Mouse (Mus musculus) brain, embryonic 14.5 days (tissue): ENCODE measurements around the gene S100a13. TPM values are rescaled to one million over a fixed set of nuclear protein-coding genes. Genes with fewer than 3 reads are reported as not detected.
A peak's percentile ranks its signal among the peaks of the same experiment; 100 is the strongest.

Source experiments
- DNase-seq: peaks from one replicate; pipeline ENCODE4 v3.0.0-alpha.2; 2011; ENCODE audit warnings: low read depth
- CTCF ChIP-seq: fragments of 200-500 bp; IDR thresholded peaks from 2 replicates; pipeline ENCODE4 v1.5.1; 2012; ENCODE audit warnings: inconsistent platforms, mild to moderate bottlenecking, moderate library complexity, borderline replicate concordance; ENCODE audit not compliant: insufficient read depth, insufficient read length; ENCODE audit errors: extremely low read depth
- POLR2A ChIP-seq: fragments of 200-500 bp; IDR thresholded peaks from 2 replicates; pipeline ENCODE4 v1.6.1; 2012; ENCODE audit warnings: mild to moderate bottlenecking, inconsistent platforms, borderline replicate concordance; ENCODE audit not compliant: poor library complexity, insufficient read depth, insufficient read length, severe bottlenecking; ENCODE audit errors: extremely low read depth
- polyA plus RNA-seq: library from polyadenylated mRNA; depleted of rRNA; stranded (reverse); fragments of >200 nt; gene quantifications from 2 replicates; pipeline ENCODE4 v1.2.3, GENCODE M21; 2012; rRNA removed

The S100a13 gene
- polyA plus RNA-seq, 1 experiment, result 6.7 TPM

GRCm38 (mm10) chr3:90535446-90535845 is 21.2 kb downstream of the S100a13 start:
- no peak for TF ChIP-seq POLR2A
- no peak for TF ChIP-seq CTCF
- DNase-seq, result no peak

GRCm38 (mm10) chr3:90537141-90537904 is 23.1 kb downstream of the S100a13 start, which contains the start of gene S100a16:
Gene S100a16 (plus strand): TSS chr3:90537254.
- TF ChIP-seq POLR2A (no peak), CTCF (no peak)
- no peak for DNase-seq

GRCm38 (mm10) chr3:90537905-90538296 is 23.7 kb downstream of the S100a13 start:
- no peak for TF ChIP-seq POLR2A
- TF ChIP-seq CTCF, result no peak
- DNase-seq, result no peak

- peak; percentile 63 for DNase-seq
- no peak for TF ChIP-seq CTCF
- no peak for TF ChIP-seq POLR2A
These were observed 26.7 kb downstream of the S100a13 start for GRCm38 (mm10) chr3:90540904-90541303.

GRCm38 (mm10) chr3:90549676-90550420 is 35.6 kb downstream of the S100a13 start:
- no peak for DNase-seq
- TF ChIP-seq POLR2A (no peak), CTCF (no peak)

- no peak for DNase-seq
- TF ChIP-seq POLR2A, result no peak
- no peak for TF ChIP-seq CTCF
These were observed 36.2 kb downstream of the S100a13 start for GRCm38 (mm10) chr3:90550421-90550790.

- DNase-seq, result no peak
- TF ChIP-seq POLR2A (no peak), CTCF (no peak)
These were observed 38.0 kb downstream of the S100a13 start for GRCm38 (mm10) chr3:90552231-90552630.

GRCm38 (mm10) chr3:90555954-90556353 is 41.7 kb downstream of the S100a13 start:
- TF ChIP-seq CTCF (no peak), POLR2A (no peak)
- DNase-seq, result peak; percentile 93

- TF ChIP-seq POLR2A, result no peak
- no peak for TF ChIP-seq CTCF
- no peak for DNase-seq
These were observed 45.9 kb downstream of the S100a13 start, which contains the start of gene S100a3 for GRCm38 (mm10) chr3:90560008-90560628. Gene S100a3 (plus strand): TSS chr3:90560578.

Other genes with a start within 250 kb of the S100a13 start
- 29.3 and 30.7 TPM in 2 replicates for gene Dennd4b, start 249.2 kb upstream of the S100a13 start, polyA plus RNA-seq
- gene Gatad2b, start 221.3 kb upstream of the S100a13 start, polyA plus RNA-seq, result 27.3 and 52.6 TPM in 2 replicates
- 52.9 and 55.5 TPM in 2 replicates for gene Slc27a3, start 124.5 kb upstream of the S100a13 start, polyA plus RNA-seq
- 56.0 and 66.1 TPM in 2 replicates for gene Ints3, start 80.8 kb upstream of the S100a13 start, polyA plus RNA-seq
- 5.8 and 7.5 TPM in 2 replicates for gene Npr1, start 48.6 kb upstream of the S100a13 start, polyA plus RNA-seq
- 183 TPM in 2 replicates for gene Ilf2, start 38.3 kb upstream of the S100a13 start, polyA plus RNA-seq
- gene Snapin, start 23.4 kb upstream of the S100a13 start, polyA plus RNA-seq, result 45.1 and 54.1 TPM in 2 replicates
- 199 and 209 TPM in 2 replicates for gene Chtop, start 4.9 kb upstream of the S100a13 start, polyA plus RNA-seq
- gene S100a1, start within 50 bp of the S100a13 start, polyA plus RNA-seq, result 7.4 and 8.1 TPM in 2 replicates
- gene S100a14, start 12.4 kb downstream of the S100a13 start, polyA plus RNA-seq, result 1.4 and 2.3 TPM in 2 replicates
- gene S100a16, start 22.8 kb downstream of the S100a13 start, polyA plus RNA-seq, result 22.5 and 22.9 TPM in 2 replicates
- gene S100a3, start 46.1 kb downstream of the S100a13 start, polyA plus RNA-seq, result 1.1 TPM in 1 of 2 replicates, not detected in the other
- not detected in 2 replicates for gene S100a2, start 75.8 kb downstream of the S100a13 start, polyA plus RNA-seq
- gene Gm42674, start 87.5 kb downstream of the S100a13 start, polyA plus RNA-seq, result not detected in 2 replicates
- gene S100a4, start 89.3 kb downstream of the S100a13 start, polyA plus RNA-seq, result 1.6 and 2.5 TPM in 2 replicates
- gene S100a5, start 94.1 kb downstream of the S100a13 start, polyA plus RNA-seq, result not detected in 2 replicates
- 22.2 and 26.1 TPM in 2 replicates for gene S100a6, start 98.4 kb downstream of the S100a13 start, polyA plus RNA-seq
- gene S100a7a, start 139.6 kb downstream of the S100a13 start, polyA plus RNA-seq, result 0.14 TPM in 1 of 2 replicates, not detected in the other
- 3.0 and 7.4 TPM in 2 replicates for gene S100a8, start 154.5 kb downstream of the S100a13 start, polyA plus RNA-seq
- gene S100a9, start 181.3 kb downstream of the S100a13 start, polyA plus RNA-seq, result 3.7 and 7.0 TPM in 2 replicates
- not detected in 2 replicates for gene Pglyrp4, start 212.5 kb downstream of the S100a13 start, polyA plus RNA-seq